Comparison of ENCODE assay signal across 31 mouse cellular contexts in genomic region chr11:121058122-121058521, GRCm38 (mm10). TPM values are rescaled to one million over a fixed set of nuclear protein-coding genes. Genes with fewer than 3 reads are reported as not detected.
DNase-seq lines count a peak whose midpoint lies in the region; ATAC-seq and TF ChIP-seq lines count a peak whose summit lies in the region.
"Had no signal": no experiment of that assay in that cellular context is flagged by ENCODE, and none has a peak within 500 bp of the region (broad histone marks: within the 10 kb centered on the region; RNA-seq: fewer than 3 reads in every experiment).

No protein-coding gene starts in this region.

- no peak for TF ChIP-seq POLR2A in kidney, adult 2 months (IDR thresholded peaks at IDR 0.05; ENCODE audit: low read depth, low read length)

- H3K36me3 ChIP-seq in kidney, embryonic 14.5 days (ENCODE audit: control insufficient read depth, insufficient read depth, low read length): no peaks in the 10 kb centered on the region
- no peaks in the 10 kb centered on the region for H3K36me3 ChIP-seq in kidney, adult 2 months (ENCODE audit: control insufficient read depth, insufficient read depth, low read length)
- no peaks in the 10 kb centered on the region for H3K36me3 ChIP-seq in stomach, postnatal 0 days (ENCODE audit: control insufficient read depth, insufficient read depth, low read length)
- H3K36me3 ChIP-seq: embryonic facial prominence, embryonic 13.5 days; heart, embryonic 10.5 days; hindbrain, embryonic 12.5 days; limb, embryonic 15.5 days; neural tube, embryonic 13.5 days had no signal

- no peak for TF ChIP-seq CTCF in kidney, adult 2 months (conservative IDR thresholded peaks at IDR 0.05; ENCODE audit: insufficient read depth, insufficient read length, low read depth, low read length)
- TF ChIP-seq CTCF in stomach, postnatal 0 days (IDR thresholded peaks at IDR 0.05; ENCODE audit: low read depth): no peak

- no peaks in the 10 kb centered on the region for H3K27me3 ChIP-seq in kidney, embryonic 14.5 days (ENCODE audit: control insufficient read depth, insufficient read depth, low read length)
- no peaks in the 10 kb centered on the region for H3K27me3 ChIP-seq in kidney, adult 2 months (replicated peaks; ENCODE audit: control insufficient read depth, insufficient read depth, low read length)
- H3K27me3 ChIP-seq in stomach, postnatal 0 days (ENCODE audit: control insufficient read depth, insufficient read depth, low read length): no peaks in the 10 kb centered on the region
- H3K27me3 ChIP-seq: embryonic facial prominence, embryonic 13.5 days; hindbrain, embryonic 12.5 days; limb, embryonic 15.5 days; neural tube, embryonic 13.5 days had no signal

- no peak overlapping the region for H3K4me3 ChIP-seq in kidney, embryonic 14.5 days (ENCODE audit: low read length)
- H3K4me3 ChIP-seq in kidney, adult 2 months (ENCODE audit: insufficient read depth, low read depth, low read length): no peak overlapping the region
- no peak overlapping the region for H3K4me3 ChIP-seq in stomach, postnatal 0 days (ENCODE audit: low read depth, low read length)
- H3K4me3 ChIP-seq: embryonic facial prominence, embryonic 13.5 days; heart, embryonic 10.5 days; hindbrain, embryonic 12.5 days; limb, embryonic 15.5 days; megakaryocyte, embryonic 14.5 days; neural tube, embryonic 13.5 days had no signal

- no peak overlapping the region for H3K27ac ChIP-seq in kidney, embryonic 14.5 days (ENCODE audit: low read depth, low read length)
- peak overlapping the region; percentile 98 for H3K27ac ChIP-seq in kidney, adult 2 months (ENCODE audit: insufficient read depth, low read depth, low read length)
- H3K27ac ChIP-seq in stomach, postnatal 0 days (replicated peaks): peak overlapping the region; percentile 53
- H3K27ac ChIP-seq: embryonic facial prominence, embryonic 13.5 days; heart, embryonic 10.5 days; hindbrain, embryonic 12.5 days; limb, embryonic 15.5 days; neural tube, embryonic 13.5 days had no signal

- no peak overlapping the region for H3K4me2 ChIP-seq in kidney, embryonic 14.5 days (replicated peaks; ENCODE audit: low read depth, low read length)
- no peak overlapping the region for H3K4me2 ChIP-seq in stomach, postnatal 0 days (replicated peaks; ENCODE audit: low read depth)
- H3K4me2 ChIP-seq: embryonic facial prominence, embryonic 13.5 days; hindbrain, embryonic 12.5 days; limb, embryonic 15.5 days; neural tube, embryonic 13.5 days had no signal

- peak; percentile 95 for DNase-seq in kidney, adult 11 months
- DNase-seq in kidney, adult 2 months: peak; percentile 96
- peak; percentile 86 to 94 for DNase-seq in kidney, postnatal 25 days
- DNase-seq in stomach, postnatal 0 days (ENCODE audit: low spot score): peak; percentile 54
- no peak for DNase-seq in thymus, postnatal 10 days (ENCODE audit: low spot score in 2 of 2)
- DNase-seq: adrenal gland, postnatal 25 days; cerebellum, adult 11-12 months; cerebellum, postnatal 14 days; forebrain, postnatal 0 days; gastrocnemius, postnatal 36 days; heart, postnatal 10 days; lung, postnatal 10 days; midbrain, embryonic 14.5 days; right cerebral cortex, adult 18-20 months; thymus, adult 2 months had no signal

- no peaks in the 10 kb centered on the region for H3K9me3 ChIP-seq in kidney, embryonic 14.5 days (ENCODE audit: control insufficient read depth, low read length)
- no peaks in the 10 kb centered on the region for H3K9me3 ChIP-seq in stomach, postnatal 0 days (ENCODE audit: control insufficient read depth, low read length)
- H3K9me3 ChIP-seq: embryonic facial prominence, embryonic 13.5 days; heart, embryonic 10.5 days; hindbrain, embryonic 12.5 days; limb, embryonic 15.5 days; megakaryocyte, embryonic 14.5 days; neural tube, embryonic 13.5 days had no signal

- WGBS in kidney, embryonic 14.5 days: 76% methylated on average over 5 of the region's 5 CpGs
- 50% methylated on average over 5 of the region's 5 CpGs for WGBS in kidney, adult 2 months
- WGBS in stomach, postnatal 0 days: 55% methylated on average over 5 of the region's 5 CpGs

- H3K9ac ChIP-seq in kidney, embryonic 14.5 days (ENCODE audit: low read depth, low read length): no peak overlapping the region
- H3K9ac ChIP-seq in stomach, postnatal 0 days (ENCODE audit: low read length): no peak overlapping the region
- H3K9ac ChIP-seq: embryonic facial prominence, embryonic 13.5 days; forebrain, postnatal 0 days; hindbrain, embryonic 12.5 days; limb, embryonic 15.5 days; neural tube, embryonic 13.5 days had no signal

- peaks cover 6% of the 10 kb centered on the region; the same call in 1 of the 2 replicates for H3K4me1 ChIP-seq in kidney, embryonic 14.5 days (ENCODE audit: control insufficient read depth, insufficient read depth, low read length)
- peaks cover 34% of the 10 kb centered on the region for H3K4me1 ChIP-seq in kidney, adult 2 months (ENCODE audit: control insufficient read depth, insufficient read depth, low read length)
- H3K4me1 ChIP-seq in stomach, postnatal 0 days (replicated peaks; ENCODE audit: control insufficient read depth, insufficient read depth): no peaks in the 10 kb centered on the region; the same call in 1 of the 2 replicates
- H3K4me1 ChIP-seq: hindbrain, embryonic 12.5 days; neural tube, embryonic 13.5 days had no signal

- TF ChIP-seq EP300 in stomach, postnatal 0 days (optimal IDR thresholded peaks at IDR 0.05): no peak

- ATAC-seq in kidney, embryonic 14.5 days (ENCODE audit: low FRiP score, low TSS enrichment): no peak
- peak; percentile 64 for ATAC-seq in stomach, postnatal 0 days (ENCODE audit: low FRiP score, low TSS enrichment)
- no peak for ATAC-seq in erythroblast, adult 5-6 weeks (replicated peaks; ENCODE audit: low FRiP score, poor library complexity, severe bottlenecking)
- ATAC-seq: activated CD4-positive, CD25-positive, alpha-beta regulatory T cell, adult 4 months; CD4-positive, CD25-positive, alpha-beta regulatory T cell, adult 4 months; forebrain, postnatal 0 days; inflammation-experienced regulatory T-cells, adult 6 months had no signal

RNA-seq across cellular contexts. Expression of gene Sectm1b, which starts 5.2 kb away (rescaled TPM):
- not detected in 2 replicates for polyA plus RNA-seq in kidney, embryonic 14.5 days (2014; fragmentation: Nextera tagmentation; extraction: Ambion mirVana)
- polyA plus RNA-seq in kidney, adult 2 months (2012; rRNA removed): 66.6 and 75.2 TPM in 2 replicates
- polyA plus RNA-seq in stomach, postnatal 0 days (2015; fragmentation: Nextera tagmentation; extraction: Ambion mirVana): 113 and 133 TPM in 2 replicates
- total RNA-seq in erythroblast, adult 5-6 weeks (2015; ENCODE audit: low replicate concordance): not detected in 2 replicates
- total RNA-seq in erythroblast, adult 5-6 weeks (2017; ENCODE audit: low replicate concordance): not detected in 2 replicates
- total RNA-seq: adrenal gland, postnatal 25 days; ES-E14; forebrain, postnatal 0 days; gastrocnemius, postnatal 36 days; heart, postnatal 10 days; left cerebral cortex, adult 18-20 months; left cerebral cortex, postnatal 36 days had no signal
- polyA plus RNA-seq: activated CD4-positive, CD25-positive, alpha-beta regulatory T cell, adult 4 months; CD4-positive, CD25-positive, alpha-beta regulatory T cell, adult 4 months; forebrain, postnatal 0 days; heart, embryonic 10.5 days; hindbrain, embryonic 12.5 days; inflammation-experienced regulatory T-cells, adult 6 months; midbrain, embryonic 14.5 days; neural tube, embryonic 13.5 days; spleen, adult 2 months had no signal

RNA-seq across cellular contexts. Expression of gene Cd7, which starts 18.9 kb away (rescaled TPM):
- polyA plus RNA-seq in kidney, embryonic 14.5 days (2014; fragmentation: Nextera tagmentation; extraction: Ambion mirVana): not detected in 2 replicates
- 1.2 and 3.0 TPM in 2 replicates for polyA plus RNA-seq in kidney, adult 2 months (2012; rRNA removed)
- 0.31 and 0.51 TPM in 2 replicates for polyA plus RNA-seq in stomach, postnatal 0 days (2015; fragmentation: Nextera tagmentation; extraction: Ambion mirVana)
- total RNA-seq in erythroblast, adult 5-6 weeks (2015; ENCODE audit: low replicate concordance): 5.9 TPM in 1 of 2 replicates, not detected in the other
- 4.8 TPM in 1 of 2 replicates, not detected in the other for total RNA-seq in erythroblast, adult 5-6 weeks (2017; ENCODE audit: low replicate concordance)
- total RNA-seq: adrenal gland, postnatal 25 days; forebrain, postnatal 0 days; gastrocnemius, postnatal 36 days had no signal
- polyA plus RNA-seq: forebrain, postnatal 0 days; heart, embryonic 10.5 days; hindbrain, embryonic 12.5 days; midbrain, embryonic 14.5 days had no signal

RNA-seq across cellular contexts. Expression of gene Sectm1a, which starts 22.9 kb away (rescaled TPM):
- 0.22 and 0.26 TPM in 2 replicates for polyA plus RNA-seq in kidney, embryonic 14.5 days (2014; fragmentation: Nextera tagmentation; extraction: Ambion mirVana)
- polyA plus RNA-seq in kidney, adult 2 months (2012; rRNA removed): 2.1 and 2.8 TPM in 2 replicates
- 11.8 and 13.2 TPM in 2 replicates for polyA plus RNA-seq in stomach, postnatal 0 days (2015; fragmentation: Nextera tagmentation; extraction: Ambion mirVana)
- total RNA-seq in erythroblast, adult 5-6 weeks (2015; ENCODE audit: low replicate concordance): not detected in 2 replicates
- total RNA-seq in erythroblast, adult 5-6 weeks (2017; ENCODE audit: low replicate concordance): not detected in 2 replicates
- total RNA-seq: adrenal gland, postnatal 25 days; ES-E14; forebrain, postnatal 0 days; gastrocnemius, postnatal 36 days; heart, postnatal 10 days; left cerebral cortex, adult 18-20 months; left cerebral cortex, postnatal 36 days had no signal
- polyA plus RNA-seq: activated CD4-positive, CD25-positive, alpha-beta regulatory T cell, adult 4 months; CD4-positive, CD25-positive, alpha-beta regulatory T cell, adult 4 months; forebrain, postnatal 0 days; heart, embryonic 10.5 days; hindbrain, embryonic 12.5 days; inflammation-experienced regulatory T-cells, adult 6 months; midbrain, embryonic 14.5 days; neural tube, embryonic 13.5 days; stomach, embryonic 14.5 days had no signal

Comparison
In these comparisons a context has a peak if more than half of its experiments do, and no peak if none do; other contexts are left out.
1. RNA of gene Sectm1b, which starts 5.2 kb away (polyA plus RNA-seq): 113 to 133 TPM in stomach, postnatal 0 days and 66.6 to 75.2 TPM in kidney, adult 2 months; not detected in kidney, embryonic 14.5 days; every median in the first group is over 10 times any median in the second.
2. DNase-seq: peak in kidney, adult 11 months (single experiment), kidney, adult 2 months (single experiment), kidney, postnatal 25 days (2 of 2) and stomach, postnatal 0 days (single experiment); none in thymus, postnatal 10 days (0 of 2).